Mouse (Mus musculus) hindbrain, embryonic 16.5 days (tissue): ENCODE data around the gene Hip1. TPM values are rescaled to one million over a fixed set of nuclear protein-coding genes. Genes with fewer than 3 reads are reported as not detected.
A peak's percentile ranks its signal among the peaks of the same experiment; 100 is the strongest.
"Not testable (repeated sequence)": the region's sequence is repeated elsewhere in the genome, so short reads cannot be mapped to it uniquely, and the experiment has no call there.

Source experiments
- ATAC-seq: fragments of 200-750 bp; cut with Nextera tagmentation; 2 replicates; pipeline ENCODE4 v1.8.0; 2017; ENCODE audit warnings: moderate TSS enrichment, moderate library complexity
- H3K27ac ChIP-seq: fragments of 300-500 bp; sonication (generic); 2 replicates; pipeline ENCODE4 v1.5.1; 2014; ENCODE audit warnings: low read depth, mild to moderate bottlenecking, control low read depth, low read length, moderate library complexity
- H3K27me3 ChIP-seq: fragments of 300-500 bp; sonication (generic); replicated peaks from 2 replicates; pipeline ENCODE4 v1.6.1; 2014; ENCODE audit warnings: low read length; ENCODE audit not compliant: control insufficient read depth, insufficient read depth
- H3K36me3 ChIP-seq: fragments of 300-500 bp; sonication (generic); 2 replicates; pipeline ENCODE4 v1.6.1; 2014; ENCODE audit warnings: mild to moderate bottlenecking, low read length, moderate library complexity, mixed read lengths; ENCODE audit not compliant: control insufficient read depth, insufficient read depth
- H3K4me1 ChIP-seq: fragments of 300-500 bp; sonication (generic); 2 replicates; pipeline ENCODE4 v1.6.1; 2014; ENCODE audit warnings: low read depth, low read length; ENCODE audit not compliant: control insufficient read depth, insufficient read depth
- H3K4me2 ChIP-seq: fragments of 300-500 bp; sonication (generic); 2 replicates; pipeline ENCODE4 v1.6.1; 2014; ENCODE audit warnings: mild to moderate bottlenecking, low read length, control low read depth, moderate library complexity
- H3K4me3 ChIP-seq: fragments of 300-500 bp; sonication (generic); 2 replicates; pipeline ENCODE4 v1.5.1; 2014; ENCODE audit warnings: mild to moderate bottlenecking, low read length, control low read depth, moderate library complexity
- H3K9ac ChIP-seq: fragments of 300-500 bp; sonication (generic); 2 replicates; pipeline ENCODE4 v1.6.1; 2014; ENCODE audit warnings: low read depth, mild to moderate bottlenecking, control low read depth, low read length, moderate library complexity
- H3K9me3 ChIP-seq: fragments of 300-500 bp; sonication (generic); 2 replicates; pipeline ENCODE4 v1.6.1; 2014; ENCODE audit warnings: mild to moderate bottlenecking, low read length, moderate library complexity; ENCODE audit not compliant: control insufficient read depth
- WGBS: fragments of 180-500 bp; shearing (Covaris S2); extraction: QIAGEN DNeasy Blood & Tissue Kit; methylation state at CpG from one replicate; pipeline ENCODE4 v1.1.7; 2014; 5-methylcytosine and 5-hydroxymethylcytosine counted together
- polyA plus RNA-seq: library from polyadenylated mRNA; unstranded; fragments of >200 nt; fragmentation: Nextera tagmentation; extraction: Ambion mirVana; gene quantifications from 2 replicates; pipeline ENCODE4 v1.2.1, GENCODE M21; 2015

The Hip1 gene
- polyA plus RNA-seq, 1 experiment from 2014 or later, result 35.3 TPM

GRCm38 (mm10) chr5:135465833-135466291, 79.1 kb downstream of the Hip1 start:
- Histone ChIP-seq H3K4me3 (no peak overlapping the region), H3K4me1 (peaks cover 9% of the 10 kb centered on the region), H3K4me2 (no peak overlapping the region), H3K9ac (no peak overlapping the region), H3K9me3 (no peaks in the 10 kb centered on the region), H3K27ac (peak overlapping the region; percentile 68), H3K27me3 (no peaks in the 10 kb centered on the region), H3K36me3 (0 out of 2 replicates have a peak, but pooled peaks cover 3% of the 10 kb centered on the region)
- WGBS, result 36% methylated on average over 7 of the region's 7 CpGs
- peak; percentile 84 for ATAC-seq

- H3K27me3 ChIP-seq, result no peaks in the 10 kb centered on the region
- H3K4me3 ChIP-seq, result no peak overlapping the region
- peaks cover 10% of the 10 kb centered on the region; the same call in 1 of the 2 replicates for H3K36me3 ChIP-seq
- no peak overlapping the region for H3K27ac ChIP-seq
- peaks cover 15% of the 10 kb centered on the region for H3K4me1 ChIP-seq
- 80% methylated on average over 8 of the region's 8 CpGs for WGBS
- no peak overlapping the region for H3K9ac ChIP-seq
- no peak overlapping the region for H3K4me2 ChIP-seq
- no peaks in the 10 kb centered on the region for H3K9me3 ChIP-seq
- no peak for ATAC-seq
These were observed 81.5 kb downstream of the Hip1 start for GRCm38 (mm10) chr5:135463380-135463779.

GRCm38 (mm10) chr5:135460833-135461173, 84.1 kb downstream of the Hip1 start:
- Histone ChIP-seq H3K27ac (peak overlapping the region; percentile 72), H3K4me3 (no peak overlapping the region), H3K36me3 (peaks cover 9% of the 10 kb centered on the region; the same call in 1 of the 2 replicates), H3K4me2 (no peak overlapping the region; the same call in 1 of the 2 replicates), H3K9me3 (no peaks in the 10 kb centered on the region), H3K9ac (no peak overlapping the region), H3K4me1 (peaks cover 8% of the 10 kb centered on the region), H3K27me3 (no peaks in the 10 kb centered on the region)
- no peak for ATAC-seq
- WGBS, result 38% methylated on average over 4 of the region's 4 CpGs

GRCm38 (mm10) chr5:135460152-135460832, 84.6 kb downstream of the Hip1 start:
- no peak overlapping the region for H3K9ac ChIP-seq
- H3K27ac ChIP-seq, result peak overlapping the region; percentile 72
- H3K4me2 ChIP-seq, result peak overlapping the region; percentile 13; the same call in 1 of the 2 replicates
- no peak overlapping the region for H3K4me3 ChIP-seq
- WGBS, result 46% methylated on average over 12 of the region's 12 CpGs
- peaks cover 9% of the 10 kb centered on the region; the same call in 1 of the 2 replicates for H3K36me3 ChIP-seq
- ATAC-seq, result peak; percentile 88
- H3K4me1 ChIP-seq, result peaks cover 6% of the 10 kb centered on the region; the same call in 1 of the 2 replicates
- H3K9me3 ChIP-seq, result no peaks in the 10 kb centered on the region
- H3K27me3 ChIP-seq, result no peaks in the 10 kb centered on the region

GRCm38 (mm10) chr5:135459486-135459885, 85.4 kb downstream of the Hip1 start:
- ATAC-seq, result no peak
- Histone ChIP-seq H3K27me3 (no peaks in the 10 kb centered on the region), H3K9me3 (no peaks in the 10 kb centered on the region), H3K36me3 (peaks cover 14% of the 10 kb centered on the region; the same call in 1 of the 2 replicates), H3K27ac (no peak overlapping the region), H3K4me3 (no peak overlapping the region), H3K9ac (no peak overlapping the region), H3K4me1 (peaks cover 6% of the 10 kb centered on the region; the same call in 1 of the 2 replicates), H3K4me2 (no peak overlapping the region)
- 82% methylated on average over 3 of the region's 3 CpGs for WGBS

GRCm38 (mm10) chr5:135457961-135458360, 87.0 kb downstream of the Hip1 start:
- WGBS, result 94% methylated on average over 16 of the region's 16 CpGs
- H3K36me3 ChIP-seq, result peaks cover 16% of the 10 kb centered on the region
- H3K4me1 ChIP-seq, result peaks cover 6% of the 10 kb centered on the region; the same call in 1 of the 2 replicates

GRCm38 (mm10) chr5:135456515-135456914, 88.4 kb downstream of the Hip1 start:
- Histone ChIP-seq H3K27ac (no peak overlapping the region), H3K4me2 (no peak overlapping the region), H3K9ac (no peak overlapping the region), H3K4me3 (no peak overlapping the region), H3K4me1 (peaks cover 6% of the 10 kb centered on the region; the same call in 1 of the 2 replicates), H3K9me3 (0 out of 2 replicates have a peak, but pooled peaks cover 2% of the 10 kb centered on the region), H3K36me3 (peaks cover 16% of the 10 kb centered on the region), H3K27me3 (no peaks in the 10 kb centered on the region)
- 95% methylated on average over 9 of the region's 9 CpGs for WGBS
- no peak for ATAC-seq

More at GRCm38 (mm10) chr5:135457961-135458360, 87.0 kb downstream of the Hip1 start:
- no peaks in the 10 kb centered on the region for H3K27me3 ChIP-seq
- no peak overlapping the region for H3K4me2 ChIP-seq
- no peak overlapping the region for H3K9ac ChIP-seq
- 0 out of 2 replicates have a peak, but pooled peaks cover 2% of the 10 kb centered on the region for H3K9me3 ChIP-seq
- no peak overlapping the region for H3K27ac ChIP-seq
- ATAC-seq, result no peak
- H3K4me3 ChIP-seq, result no peak overlapping the region

- H3K4me2 ChIP-seq, result no peak overlapping the region
- no peaks in the 10 kb centered on the region for H3K27me3 ChIP-seq
- no peak for ATAC-seq
- no peak overlapping the region for H3K4me3 ChIP-seq
- 96% methylated on average over 2 of the region's 2 CpGs for WGBS
- 0 out of 2 replicates have a peak, but pooled peaks cover 2% of the 10 kb centered on the region for H3K9me3 ChIP-seq
- H3K4me1 ChIP-seq, result no peaks in the 10 kb centered on the region
- H3K36me3 ChIP-seq, result peaks cover 16% of the 10 kb centered on the region
- no peak overlapping the region for H3K9ac ChIP-seq
- no peak overlapping the region for H3K27ac ChIP-seq
These were observed 90.7 kb downstream of the Hip1 start for GRCm38 (mm10) chr5:135454256-135454655.

- H3K36me3 ChIP-seq, result peaks cover 16% of the 10 kb centered on the region
- not testable (repeated sequence) for H3K4me1 ChIP-seq, H3K9me3 ChIP-seq, H3K27ac ChIP-seq, H3K27me3 ChIP-seq, H3K4me2 ChIP-seq, H3K9ac ChIP-seq, ATAC-seq, H3K4me3 ChIP-seq
- 91% methylated on average over 5 of the region's 5 CpGs for WGBS
These were observed 93.4 kb downstream of the Hip1 start for GRCm38 (mm10) chr5:135451559-135451958.
